Mouse (Mus musculus): ENCODE measurements at regions not wholly inside any gene's neighbourhood (a gene's known extent, or its start where the extent isn't known, plus 50 kb on each side); places are given as distances from the start of the nearest gene placed in this dataset.
"Not testable (repeated sequence)": the region's sequence is repeated elsewhere in the genome, so short reads cannot be mapped to it uniquely, and the experiment has no call there.

DNA sequence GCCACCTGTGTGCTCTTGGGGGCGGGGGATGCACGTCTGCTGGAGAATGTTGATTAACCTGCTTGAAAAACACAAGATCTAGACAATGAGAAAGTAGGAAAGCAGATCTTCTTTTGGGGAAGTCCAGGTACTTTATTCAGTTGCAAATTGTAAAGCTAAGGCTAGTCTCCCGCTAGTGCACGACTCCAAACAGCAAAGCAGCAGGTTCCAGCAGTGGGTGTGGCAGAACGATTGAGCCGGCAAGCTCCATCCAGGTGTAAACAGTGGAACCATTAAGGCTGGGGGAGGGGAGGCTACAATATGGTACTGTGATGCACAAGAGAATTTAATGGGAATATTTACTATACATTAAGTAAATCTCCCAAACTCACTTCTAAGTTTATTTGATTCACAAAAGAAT, 448.6 kb upstream of the Cobl start:
- DNase-seq (ENCODE audit: extremely low spot score in 1 of 2, low spot score in 1 of 2) = not testable (repeated sequence)

DNA sequence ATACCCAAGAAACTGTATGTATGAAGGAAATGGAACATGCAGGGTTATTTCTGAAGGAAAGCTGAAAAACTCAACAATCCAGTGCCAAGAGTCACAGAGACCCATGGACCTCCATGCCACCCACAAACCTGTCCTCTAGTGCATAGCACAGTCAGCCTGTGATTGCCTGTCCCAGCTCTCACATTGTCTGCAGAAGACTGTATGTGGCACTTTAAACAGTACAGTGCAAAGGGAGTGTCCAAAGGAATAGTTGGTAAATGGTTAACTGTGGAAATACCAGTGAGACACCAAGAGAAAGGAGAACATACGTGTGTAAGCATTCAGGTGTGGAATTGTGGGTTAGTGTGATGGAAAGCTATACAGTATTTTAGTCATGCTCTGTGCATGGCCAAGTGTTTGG, 409.0 kb upstream of the Cobl start:
- DNase-seq (ENCODE audit: extremely low spot score in 1 of 2, low spot score in 1 of 2) = no peak

DNA sequence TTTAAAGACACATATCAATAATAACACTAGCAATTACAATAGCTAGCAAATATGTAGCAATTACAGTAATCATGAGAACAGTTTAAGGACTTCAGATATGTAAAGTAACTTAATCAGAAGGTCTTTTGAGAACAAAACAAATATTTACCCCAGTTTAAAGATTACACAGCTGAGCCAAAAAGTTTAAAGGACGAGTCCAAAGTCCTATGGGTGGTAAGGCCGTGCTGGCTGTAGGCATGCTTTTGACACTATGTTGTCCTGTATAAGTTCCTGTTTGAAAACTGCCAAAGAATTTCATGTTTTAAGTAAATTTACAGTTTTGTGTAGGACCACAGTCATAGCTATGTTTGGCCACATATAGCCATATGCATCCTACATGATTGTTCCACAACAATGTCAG, 408.0 kb upstream of the Cobl start:
- DNase-seq (ENCODE audit: extremely low spot score in 1 of 2, low spot score in 1 of 2) = no peak

DNA sequence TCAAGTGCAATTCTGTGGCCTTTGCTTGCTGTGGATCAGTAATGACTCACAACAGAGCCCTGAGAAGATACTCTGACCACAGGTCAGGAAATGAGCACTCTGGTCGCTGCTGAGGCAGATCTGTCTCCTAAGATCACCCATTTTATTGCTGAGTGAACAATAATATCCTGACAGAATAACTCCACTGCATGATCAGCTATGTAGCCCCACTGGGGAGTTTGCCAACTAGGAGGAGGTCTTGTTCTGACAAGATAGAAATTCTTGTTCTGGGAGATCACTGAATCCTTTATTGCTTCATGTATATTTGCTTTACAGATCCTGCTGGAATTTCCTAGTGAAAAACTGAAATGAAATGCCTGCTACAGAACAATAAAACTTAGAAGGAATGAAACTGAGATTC, 407.6 kb upstream of the Cobl start:
- DNase-seq (ENCODE audit: extremely low spot score in 1 of 2, low spot score in 1 of 2) = no peak

DNA sequence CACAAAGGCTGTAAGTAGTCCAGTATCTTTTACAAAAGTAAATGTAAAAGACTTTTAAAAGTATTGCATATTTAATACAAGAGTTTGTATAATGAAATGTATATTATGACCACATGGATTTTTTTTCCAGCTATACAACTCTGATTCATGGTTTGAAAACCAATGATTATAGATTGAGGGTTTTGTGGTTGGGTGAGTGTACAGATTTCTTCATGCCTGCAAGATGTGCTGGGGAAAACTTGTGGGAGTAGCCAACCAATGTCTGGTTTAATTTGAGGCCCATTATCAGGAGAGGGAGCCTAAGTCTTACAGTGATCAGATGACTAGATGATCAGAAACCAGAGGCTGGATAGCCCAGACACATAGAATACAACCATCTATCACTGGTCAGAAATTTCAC, 402.8 kb upstream of the Cobl start:
- no peak for DNase-seq (ENCODE audit: extremely low spot score in 1 of 2, low spot score in 1 of 2)

DNA sequence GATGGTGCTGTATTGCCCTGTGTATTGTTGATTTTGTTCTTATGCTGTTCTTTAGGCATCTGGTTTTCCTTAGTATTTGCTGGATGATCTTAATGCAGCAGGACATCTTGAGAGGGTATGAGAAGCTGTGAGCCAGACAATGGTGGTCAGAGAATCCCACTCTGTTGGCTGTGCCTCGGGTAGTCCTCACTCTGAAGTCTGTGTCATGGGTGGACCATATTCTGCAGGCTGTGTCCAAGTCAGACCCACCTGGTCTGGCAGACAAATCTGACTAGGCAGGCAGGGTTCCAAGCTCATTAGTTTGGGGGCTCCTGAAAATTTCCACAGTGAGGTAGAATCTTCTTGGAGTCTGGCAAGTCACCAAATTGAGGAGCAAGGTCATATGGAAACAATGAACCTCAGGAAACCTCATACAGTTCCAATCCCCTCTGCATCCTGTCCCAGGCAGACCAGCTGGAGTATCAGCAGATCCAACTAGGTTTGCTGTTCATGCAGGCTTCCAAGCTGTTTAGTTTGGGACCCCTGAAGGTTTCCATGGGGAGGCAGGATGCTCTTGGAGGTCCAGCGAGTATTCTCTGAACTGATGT, 400.4 kb upstream of the Cobl start:
- DNase-seq (ENCODE audit: extremely low spot score in 1 of 2, low spot score in 1 of 2) = no peak

DNA sequence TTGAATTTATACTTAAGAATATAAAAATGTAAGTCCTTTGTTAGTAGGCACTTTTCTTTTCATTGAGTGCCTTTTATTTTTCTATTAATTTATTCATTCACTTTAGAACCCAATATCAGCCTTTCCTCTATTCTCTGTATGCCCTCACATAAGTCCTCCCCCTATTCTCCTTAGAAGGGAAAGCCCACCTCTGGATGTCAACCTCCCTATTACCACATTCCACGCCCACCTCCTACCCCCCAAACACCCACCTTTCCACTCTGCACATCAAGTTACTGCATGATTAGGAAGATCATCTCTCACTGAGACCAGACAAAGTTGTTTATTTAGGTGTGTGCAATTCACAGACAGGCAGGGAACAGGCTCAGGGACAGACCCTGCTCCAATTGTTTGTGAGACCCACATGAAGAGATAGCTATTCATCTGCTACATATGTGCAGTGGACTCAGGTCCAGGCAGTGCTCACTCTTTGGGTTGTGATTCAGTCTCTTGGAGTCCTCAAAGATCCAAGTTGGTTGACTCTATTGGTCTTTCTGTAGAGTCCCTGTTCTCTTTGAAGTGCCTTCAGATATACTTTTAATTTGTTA, 394.7 kb upstream of the Cobl start:
- no peak for DNase-seq (ENCODE audit: extremely low spot score in 1 of 2, low spot score in 1 of 2)

DNA sequence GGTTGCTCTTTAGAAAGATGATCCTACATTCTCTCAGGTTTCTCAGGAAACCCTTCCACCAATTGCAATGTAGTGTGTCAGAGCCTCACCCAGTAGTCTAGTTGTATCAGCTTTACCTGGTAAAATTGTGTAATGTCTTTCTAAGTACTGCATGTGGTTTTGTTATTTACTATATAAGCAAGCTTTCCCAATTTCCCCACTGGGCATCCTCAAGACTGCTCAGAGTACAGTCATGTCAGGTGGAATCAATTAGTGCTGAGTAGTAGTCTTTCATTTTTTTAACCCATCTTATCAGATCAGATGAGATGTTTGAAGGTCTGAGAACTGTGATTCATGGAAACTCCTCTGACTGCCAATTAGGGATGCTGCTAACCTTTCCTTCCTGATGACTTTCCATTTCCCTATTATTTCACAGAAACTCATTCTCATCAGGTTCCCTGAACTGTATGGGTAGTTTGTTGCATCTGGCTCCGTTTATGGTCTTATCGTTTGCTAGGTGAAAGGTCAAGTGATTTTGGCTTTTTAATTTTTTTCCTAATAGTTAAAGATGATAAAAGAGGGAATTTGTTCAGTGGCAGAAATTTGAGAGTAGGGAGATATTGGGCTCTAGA, 393.6 kb upstream of the Cobl start:
- DNase-seq (ENCODE audit: extremely low spot score in 1 of 2, low spot score in 1 of 2) = no peak

DNA sequence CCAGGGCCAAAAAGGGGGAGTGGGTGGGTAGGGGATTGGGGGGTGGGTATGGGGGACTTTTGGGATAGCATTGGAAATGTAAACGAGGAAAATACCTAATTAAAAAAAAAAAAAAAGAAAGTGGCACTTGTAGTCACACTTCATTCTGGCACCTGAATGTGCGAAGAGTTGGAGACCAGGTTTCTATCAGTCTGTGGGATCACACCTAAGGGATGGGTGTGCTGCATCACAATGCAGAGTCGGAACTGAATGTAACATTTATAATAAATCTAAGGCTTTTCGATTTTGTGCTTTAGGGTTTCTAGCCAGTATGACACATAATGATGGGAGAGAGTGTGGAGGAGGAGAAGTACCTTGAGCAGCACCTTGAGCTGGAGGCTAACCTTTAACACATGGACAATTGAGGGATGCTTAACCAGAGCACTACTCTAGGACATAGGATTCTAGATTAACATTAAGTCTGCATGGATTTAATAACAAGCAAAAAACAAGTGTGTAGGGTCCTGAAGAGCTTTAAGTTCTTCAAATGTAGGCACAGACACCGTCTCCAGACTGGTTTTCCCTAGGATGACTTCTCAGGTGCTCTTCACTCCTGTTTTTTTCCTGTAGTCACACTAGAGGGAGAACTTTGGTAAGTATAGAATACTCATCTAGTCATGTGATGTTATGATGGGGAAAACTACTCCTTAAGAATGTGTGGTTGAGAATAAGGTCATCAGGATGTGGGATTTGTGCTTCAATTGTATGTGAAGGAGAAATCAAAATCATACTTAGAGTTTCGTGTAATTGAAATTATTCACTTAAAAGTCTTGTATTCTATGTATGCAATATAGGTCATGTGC, 392.8 kb upstream of the Cobl start:
- no peak for DNase-seq (ENCODE audit: extremely low spot score in 1 of 2, low spot score in 1 of 2)

DNA sequence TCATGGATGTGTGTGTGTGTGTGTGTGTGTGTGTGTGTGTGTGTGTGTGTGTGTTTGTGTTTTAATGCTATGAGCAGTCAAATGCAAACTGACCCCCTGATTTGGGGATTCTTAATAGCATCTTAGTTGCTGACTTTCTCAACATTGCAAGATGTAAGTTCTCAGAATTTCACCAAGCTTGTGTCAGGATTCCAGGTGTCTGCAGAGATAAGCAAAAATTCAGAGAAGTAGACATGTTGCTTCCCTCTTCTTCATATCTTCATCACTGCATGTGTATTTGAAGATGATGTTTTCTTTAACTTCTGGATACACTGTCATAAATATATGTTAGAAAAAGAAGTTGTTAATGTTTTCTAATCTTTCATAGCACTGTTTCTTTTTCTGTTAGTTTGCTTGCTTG, 383.0 kb upstream of the Cobl start:
- no peak for DNase-seq (ENCODE audit: extremely low spot score in 1 of 2, low spot score in 1 of 2)

DNA sequence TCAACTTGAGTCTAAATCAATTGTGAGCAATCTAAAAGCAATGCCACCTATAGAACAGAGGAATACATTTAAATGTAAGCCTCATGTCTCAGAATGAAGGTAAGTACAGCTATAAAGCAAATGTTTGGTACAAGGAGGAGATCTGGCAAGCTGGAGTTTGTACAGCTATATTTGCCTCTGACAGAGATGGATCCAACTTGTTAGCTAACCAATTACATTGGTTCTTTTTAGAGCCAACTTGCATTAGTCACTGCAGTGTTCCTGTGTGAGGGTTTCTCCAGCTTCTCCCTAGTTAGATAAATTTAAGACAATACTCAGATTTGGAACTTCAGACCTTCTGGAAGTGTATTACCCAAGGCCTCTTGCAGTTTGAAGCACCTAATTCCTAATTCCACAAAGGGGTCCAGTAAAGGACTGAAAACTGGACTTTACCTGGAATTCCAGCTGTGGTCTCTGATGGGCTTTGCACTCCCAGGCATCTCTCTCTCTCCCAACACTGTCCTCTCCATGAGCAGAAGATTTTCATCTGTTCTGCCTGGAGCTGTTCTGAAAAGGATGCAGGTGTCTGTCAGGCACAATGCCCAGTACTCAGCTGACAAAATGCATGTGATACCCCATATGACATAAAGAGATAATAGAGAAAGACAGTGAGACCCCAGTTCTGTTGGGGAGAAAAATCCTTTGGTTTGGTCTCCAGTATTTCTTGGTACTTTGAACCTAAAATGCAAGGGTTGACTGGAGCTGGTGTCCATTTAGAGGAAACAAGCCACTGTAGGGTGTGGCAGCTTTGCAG, 379.1 kb upstream of the Cobl start:
- DNase-seq (ENCODE audit: extremely low spot score in 1 of 2, low spot score in 1 of 2) = peak; percentile 20 to 56

DNA sequence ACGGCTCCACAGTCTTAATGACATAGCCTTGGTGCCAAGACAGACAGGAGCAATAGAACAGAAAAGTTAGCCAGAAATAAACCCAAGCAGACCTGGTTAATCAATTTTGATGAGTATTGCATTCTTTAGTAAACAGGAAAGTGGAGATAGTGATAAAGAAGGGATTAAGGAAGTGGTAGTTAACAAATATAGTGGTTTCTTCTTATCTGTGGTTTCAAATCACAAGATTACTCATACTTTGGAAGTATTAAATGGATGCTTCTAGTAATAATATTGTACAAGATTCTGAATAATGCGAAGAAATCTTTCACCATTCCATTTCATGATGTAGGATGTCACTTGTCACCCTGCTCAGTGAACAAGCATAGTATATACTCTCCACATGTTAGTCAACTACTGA, 376.6 kb upstream of the Cobl start:
- no peak for DNase-seq (ENCODE audit: extremely low spot score in 1 of 2, low spot score in 1 of 2)

DNA sequence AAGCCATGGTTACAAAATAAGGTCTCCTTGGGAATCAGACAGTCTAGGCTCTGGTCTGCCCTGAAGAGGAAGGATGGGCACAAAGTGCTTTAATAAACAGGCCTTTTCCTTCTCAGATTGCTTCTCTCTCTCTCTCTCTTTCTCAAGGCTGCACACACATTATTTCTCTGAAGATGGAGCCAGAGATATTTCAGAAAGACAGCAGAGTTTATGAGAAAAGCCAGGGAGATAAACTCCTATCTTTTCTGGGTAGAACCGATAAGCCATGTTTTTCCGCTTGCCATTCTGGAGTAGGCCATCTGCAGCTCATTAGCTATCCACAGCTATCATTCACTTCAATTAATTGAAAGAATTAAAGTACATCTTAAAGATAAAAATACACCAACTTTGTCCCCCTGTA, 373.2 kb upstream of the Cobl start:
- DNase-seq (ENCODE audit: extremely low spot score in 1 of 2, low spot score in 1 of 2) = peak in 1 of 2 experiments; percentile 24

DNA sequence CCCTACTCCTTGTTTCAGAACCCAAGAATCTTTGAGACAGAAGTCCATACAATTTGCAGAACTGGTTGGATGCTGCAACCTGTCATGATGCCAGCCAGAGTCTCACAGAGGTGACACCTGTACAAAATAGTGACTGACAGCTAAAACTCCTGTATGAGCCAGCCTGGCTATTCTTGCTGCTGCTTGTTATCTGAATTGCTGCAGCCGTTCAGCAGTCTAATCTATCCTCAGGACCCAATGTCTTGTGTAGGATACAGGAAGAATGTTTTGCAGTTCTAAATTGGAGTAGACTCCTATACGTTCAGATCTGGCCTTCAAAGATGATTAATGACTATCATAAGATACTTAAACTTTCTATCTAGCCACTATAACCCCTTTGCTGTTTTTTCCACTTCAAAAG, 372.6 kb upstream of the Cobl start:
- DNase-seq (ENCODE audit: extremely low spot score in 1 of 2, low spot score in 1 of 2) = no peak

DNA sequence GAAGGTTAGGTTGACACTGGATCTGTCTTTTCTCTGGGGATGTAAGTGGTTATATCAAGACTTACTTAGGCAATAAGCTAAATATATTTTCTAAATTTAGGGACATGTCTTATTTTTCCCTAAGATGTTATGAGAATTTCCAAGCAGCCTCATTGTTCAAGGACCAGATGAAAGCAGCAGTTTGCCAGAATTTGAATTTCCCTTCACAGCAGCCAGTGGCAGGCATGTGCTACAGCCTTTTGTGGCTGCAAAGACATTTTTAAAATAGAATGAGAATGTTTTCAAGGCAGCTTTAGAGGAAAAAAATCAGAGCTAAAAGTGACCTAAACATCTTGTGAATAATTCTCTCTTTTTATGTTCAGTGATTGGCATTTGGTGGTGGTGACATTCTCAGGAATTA, 371.6 kb upstream of the Cobl start:
- DNase-seq (ENCODE audit: extremely low spot score in 1 of 2, low spot score in 1 of 2) = peak; percentile 34 to 52

DNA sequence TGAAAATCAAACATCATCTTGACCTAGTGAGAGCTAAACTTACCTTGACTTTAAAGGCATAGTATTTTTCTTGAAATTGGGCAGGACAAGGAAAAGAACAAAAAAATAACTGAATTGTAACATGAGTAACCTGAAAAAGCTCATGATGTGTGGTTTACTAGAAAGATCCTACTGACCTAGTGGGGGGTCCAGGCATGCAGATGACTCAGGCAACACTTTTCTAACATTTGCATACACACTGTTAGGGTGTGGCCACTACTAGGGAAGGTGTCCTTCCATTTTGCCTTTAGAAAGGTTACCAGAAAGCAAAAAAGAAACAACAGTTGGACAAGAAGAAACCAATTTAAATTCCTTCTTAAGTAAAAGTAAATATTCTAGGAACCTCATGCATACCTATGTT, 347.3 kb upstream of the Cobl start:
- DNase-seq (ENCODE audit: extremely low spot score in 1 of 2, low spot score in 1 of 2) = no peak

DNA sequence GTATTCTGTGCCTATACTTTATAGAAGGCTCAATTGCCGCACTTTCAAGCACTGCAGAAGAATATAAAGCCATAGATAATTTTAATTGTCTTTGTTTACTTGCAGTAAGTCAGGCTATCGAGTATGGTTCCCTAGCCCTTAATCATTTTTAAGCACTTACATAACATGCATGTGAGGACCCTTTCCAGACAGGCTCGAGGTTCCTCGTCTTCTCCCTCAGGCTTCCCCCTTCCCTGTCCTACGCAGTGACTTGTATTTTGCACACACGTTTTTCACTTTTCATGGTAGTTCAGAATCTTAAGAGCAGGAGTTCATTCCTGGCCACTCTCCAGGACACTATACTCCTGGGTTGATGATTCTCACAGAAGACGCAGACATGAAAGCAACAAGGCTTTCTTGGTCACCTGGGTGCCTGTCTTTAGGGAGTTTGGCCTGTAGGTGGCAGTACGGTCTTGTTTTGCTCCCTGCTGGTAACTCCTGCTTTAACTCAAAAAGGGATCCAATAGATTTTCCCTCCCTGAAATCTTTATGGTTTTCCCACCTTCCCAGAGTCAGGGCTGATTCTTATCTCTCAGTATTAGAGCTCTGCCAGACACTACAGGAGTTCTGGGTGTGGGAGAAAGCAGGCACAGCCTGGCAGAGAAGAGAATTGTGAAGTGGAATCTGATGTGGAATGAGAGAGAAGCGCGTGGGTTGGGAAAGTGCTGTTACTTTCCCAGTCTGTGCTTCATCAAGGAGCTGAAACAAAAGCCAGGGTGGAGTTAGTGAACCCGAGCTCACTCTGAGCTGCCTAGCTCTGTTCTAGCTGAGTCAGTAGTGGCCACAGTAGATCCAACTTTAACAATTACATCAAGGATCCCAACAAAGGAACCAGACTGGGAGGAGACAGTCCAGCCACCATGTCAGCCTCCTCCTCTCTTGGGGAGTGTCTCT, 346.5 kb upstream of the Cobl start:
- DNase-seq (ENCODE audit: extremely low spot score in 1 of 2, low spot score in 1 of 2) = peak; percentile 83 to 92

All from frontal cortex, adult 2 months (tissue).